Mouse (Mus musculus): ENCODE data around the gene Ccdc62. TPM values are rescaled to one million over a fixed set of nuclear protein-coding genes. Genes with fewer than 3 reads are reported as not detected.

Gene Ccdc62
- polyA plus RNA-seq, 1 experiment from 2014 or later = 5.0 TPM

- ATAC-seq (ENCODE audit: insufficient read depth, low FRiP score, low TSS enrichment) = no peak
- Histone ChIP-seq H3K4me1 (ENCODE audit: control insufficient read depth, insufficient read depth, low read length) (no peaks in the 10 kb centered on the region), H3K36me3 (ENCODE audit: control insufficient read depth, insufficient read depth, low read length) (no peaks in the 10 kb centered on the region), H3K9me3 (ENCODE audit: control insufficient read depth, low read length) (no peaks in the 10 kb centered on the region), H3K4me3 (ENCODE audit: low read depth, low read length) (no peak overlapping the region), H3K9ac (ENCODE audit: low read length) (no peak overlapping the region), H3K27ac (ENCODE audit: low read depth, low read length) (no peak overlapping the region), H3K4me2 (ENCODE audit: low read depth) (no peak overlapping the region), H3K27me3 (ENCODE audit: control insufficient read depth, insufficient read depth, low read length) (no peaks in the 10 kb centered on the region)
- DNase-seq (ENCODE audit: low spot score) = no peak
- WGBS = 89% methylated on average over 14 of the region's 14 CpGs
These were observed 66.2 kb downstream of the Ccdc62 start for GRCm38 (mm10) chr5:123996695-123997094.

GRCm38 (mm10) chr5:123997211-123997751 is 66.8 kb downstream of the Ccdc62 start:
- no peaks in the 10 kb centered on the region for H3K36me3 ChIP-seq (ENCODE audit: control insufficient read depth, insufficient read depth, low read length)
- DNase-seq (ENCODE audit: low spot score) (no peak), ATAC-seq (ENCODE audit: insufficient read depth, low FRiP score, low TSS enrichment) (no peak)
- WGBS = 86% methylated on average over 24 of the region's 24 CpGs
- H3K4me2 ChIP-seq (ENCODE audit: low read depth) = no peak overlapping the region
- no peaks in the 10 kb centered on the region for H3K27me3 ChIP-seq (ENCODE audit: control insufficient read depth, insufficient read depth, low read length)
- H3K4me3 ChIP-seq (ENCODE audit: low read depth, low read length) = no peak overlapping the region
- H3K27ac ChIP-seq (ENCODE audit: low read depth, low read length) = no peak overlapping the region
- no peaks in the 10 kb centered on the region for H3K9me3 ChIP-seq (ENCODE audit: control insufficient read depth, low read length)
- 0 out of 2 replicates have a peak, but pooled peaks cover 1% of the 10 kb centered on the region for H3K4me1 ChIP-seq (ENCODE audit: control insufficient read depth, insufficient read depth, low read length)
- H3K9ac ChIP-seq (ENCODE audit: low read length) = no peak overlapping the region

- H3K27me3 ChIP-seq (ENCODE audit: control insufficient read depth, insufficient read depth, low read length) = no peaks in the 10 kb centered on the region
- no peak overlapping the region for H3K4me3 ChIP-seq (ENCODE audit: low read depth, low read length)
- DNase-seq (ENCODE audit: low spot score) (no peak), ATAC-seq (ENCODE audit: insufficient read depth, low FRiP score, low TSS enrichment) (no peak)
- H3K36me3 ChIP-seq (ENCODE audit: control insufficient read depth, insufficient read depth, low read length) = no peaks in the 10 kb centered on the region
- H3K9me3 ChIP-seq (ENCODE audit: control insufficient read depth, low read length) = no peaks in the 10 kb centered on the region
- H3K4me1 ChIP-seq (ENCODE audit: control insufficient read depth, insufficient read depth, low read length) = 0 out of 2 replicates have a peak, but pooled peaks cover 3% of the 10 kb centered on the region
- H3K9ac ChIP-seq (ENCODE audit: low read length) = no peak overlapping the region
- no peak overlapping the region for H3K4me2 ChIP-seq (ENCODE audit: low read depth)
- H3K27ac ChIP-seq (ENCODE audit: low read depth, low read length) = no peak overlapping the region
- 85% methylated on average over 16 of the region's 16 CpGs for WGBS
These were observed 67.3 kb downstream of the Ccdc62 start for GRCm38 (mm10) chr5:123997811-123998210.

GRCm38 (mm10) chr5:123998370-123998769 is 67.9 kb downstream of the Ccdc62 start:
- DNase-seq (ENCODE audit: low spot score) (no peak), ATAC-seq (ENCODE audit: insufficient read depth, low FRiP score, low TSS enrichment) (no peak)
- Histone ChIP-seq H3K4me3 (ENCODE audit: low read depth, low read length) (no peak overlapping the region), H3K27ac (ENCODE audit: low read depth, low read length) (no peak overlapping the region), H3K9ac (ENCODE audit: low read length) (no peak overlapping the region), H3K4me2 (ENCODE audit: low read depth) (no peak overlapping the region), H3K36me3 (ENCODE audit: control insufficient read depth, insufficient read depth, low read length) (no peaks in the 10 kb centered on the region), H3K4me1 (ENCODE audit: control insufficient read depth, insufficient read depth, low read length) (0 out of 2 replicates have a peak, but pooled peaks cover 3% of the 10 kb centered on the region), H3K9me3 (ENCODE audit: control insufficient read depth, low read length) (no peaks in the 10 kb centered on the region), H3K27me3 (ENCODE audit: control insufficient read depth, insufficient read depth, low read length) (no peaks in the 10 kb centered on the region)
- 86% methylated on average over 10 of the region's 10 CpGs for WGBS

- Histone ChIP-seq H3K27me3 (ENCODE audit: control insufficient read depth, insufficient read depth, low read length) (no peaks in the 10 kb centered on the region), H3K4me3 (ENCODE audit: low read depth, low read length) (no peak overlapping the region), H3K4me2 (ENCODE audit: low read depth) (no peak overlapping the region), H3K27ac (ENCODE audit: low read depth, low read length) (no peak overlapping the region), H3K9ac (ENCODE audit: low read length) (no peak overlapping the region), H3K4me1 (ENCODE audit: control insufficient read depth, insufficient read depth, low read length) (0 out of 2 replicates have a peak, but pooled peaks cover 3% of the 10 kb centered on the region), H3K36me3 (ENCODE audit: control insufficient read depth, insufficient read depth, low read length) (peaks cover 7% of the 10 kb centered on the region), H3K9me3 (ENCODE audit: control insufficient read depth, low read length) (no peaks in the 10 kb centered on the region)
- ATAC-seq (ENCODE audit: insufficient read depth, low FRiP score, low TSS enrichment) (peak; percentile 63; the same call in 1 of the 2 replicates), DNase-seq (ENCODE audit: low spot score) (peak; percentile 89)
- WGBS = 15% methylated on average over 7 of the region's 7 CpGs
These were observed 70.3 kb downstream of the Ccdc62 start for GRCm38 (mm10) chr5:124000824-124001223.

- no peak overlapping the region for H3K4me3 ChIP-seq (ENCODE audit: low read depth, low read length)
- H3K9ac ChIP-seq (ENCODE audit: low read length) = no peak overlapping the region
- no peak overlapping the region for H3K27ac ChIP-seq (ENCODE audit: low read depth, low read length)
- DNase-seq (ENCODE audit: low spot score) = no peak
- peaks cover 10% of the 10 kb centered on the region for H3K36me3 ChIP-seq (ENCODE audit: control insufficient read depth, insufficient read depth, low read length)
- ATAC-seq (ENCODE audit: insufficient read depth, low FRiP score, low TSS enrichment) = no peak
- H3K27me3 ChIP-seq (ENCODE audit: control insufficient read depth, insufficient read depth, low read length) = no peaks in the 10 kb centered on the region
- no peak overlapping the region for H3K4me2 ChIP-seq (ENCODE audit: low read depth)
- WGBS = 75% methylated on average over 9 of the region's 9 CpGs
- no peaks in the 10 kb centered on the region for H3K9me3 ChIP-seq (ENCODE audit: control insufficient read depth, low read length)
- H3K4me1 ChIP-seq (ENCODE audit: control insufficient read depth, insufficient read depth, low read length) = 0 out of 2 replicates have a peak, but pooled peaks cover 3% of the 10 kb centered on the region
These were observed 70.8 kb downstream of the Ccdc62 start for GRCm38 (mm10) chr5:124001274-124001673.

- Histone ChIP-seq H3K27ac (ENCODE audit: low read depth, low read length) (no peak overlapping the region), H3K9me3 (ENCODE audit: control insufficient read depth, low read length) (no peaks in the 10 kb centered on the region), H3K4me1 (ENCODE audit: control insufficient read depth, insufficient read depth, low read length) (0 out of 2 replicates have a peak, but pooled peaks cover 3% of the 10 kb centered on the region), H3K27me3 (ENCODE audit: control insufficient read depth, insufficient read depth, low read length) (no peaks in the 10 kb centered on the region), H3K4me3 (ENCODE audit: low read depth, low read length) (no peak overlapping the region), H3K4me2 (ENCODE audit: low read depth) (no peak overlapping the region), H3K36me3 (ENCODE audit: control insufficient read depth, insufficient read depth, low read length) (peaks cover 14% of the 10 kb centered on the region), H3K9ac (ENCODE audit: low read length) (no peak overlapping the region)
- ATAC-seq (ENCODE audit: insufficient read depth, low FRiP score, low TSS enrichment) (no peak), DNase-seq (ENCODE audit: low spot score) (no peak)
- 66% methylated on average over 2 of the region's 2 CpGs for WGBS
These were observed 72.4 kb downstream of the Ccdc62 start for GRCm38 (mm10) chr5:124002876-124003275.

- no peak overlapping the region for H3K27ac ChIP-seq (ENCODE audit: low read depth, low read length)
- no peaks in the 10 kb centered on the region for H3K27me3 ChIP-seq (ENCODE audit: control insufficient read depth, insufficient read depth, low read length)
- DNase-seq (ENCODE audit: low spot score) (no peak), ATAC-seq (ENCODE audit: insufficient read depth, low FRiP score, low TSS enrichment) (no peak)
- H3K4me2 ChIP-seq (ENCODE audit: low read depth) = no peak overlapping the region
- no peaks in the 10 kb centered on the region for H3K9me3 ChIP-seq (ENCODE audit: control insufficient read depth, low read length)
- 0 out of 2 replicates have a peak, but pooled peaks cover 3% of the 10 kb centered on the region for H3K4me1 ChIP-seq (ENCODE audit: control insufficient read depth, insufficient read depth, low read length)
- WGBS = 61% methylated on average over 4 of the region's 4 CpGs
- no peak overlapping the region for H3K9ac ChIP-seq (ENCODE audit: low read length)
- H3K4me3 ChIP-seq (ENCODE audit: low read depth, low read length) = no peak overlapping the region
- H3K36me3 ChIP-seq (ENCODE audit: control insufficient read depth, insufficient read depth, low read length) = peaks cover 16% of the 10 kb centered on the region
These were observed 72.9 kb downstream of the Ccdc62 start for GRCm38 (mm10) chr5:124003375-124003774.
